Mouse (Mus musculus) kidney, embryonic 14.5 days (tissue): Measurements from ENCODE around the gene Epha6. TPM values are rescaled to one million over a fixed set of nuclear protein-coding genes. Genes with fewer than 3 reads are reported as not detected.

Source experiments
- ATAC-seq: fragments of 200-750 bp; cut with Nextera tagmentation; 2 replicates; pipeline ENCODE4 v1.8.0; 2017; ENCODE audit warnings: moderate number of reproducible peaks, mild to moderate bottlenecking, moderate TSS enrichment, moderate library complexity; ENCODE audit not compliant: low FRiP score, low TSS enrichment
- H3K27ac ChIP-seq: fragments of 300-500 bp; sonication (generic); 2 replicates; pipeline ENCODE4 v1.5.1; 2014; ENCODE audit warnings: low read depth, mild to moderate bottlenecking, low read length, moderate library complexity, mixed read lengths
- H3K27me3 ChIP-seq: fragments of 300-500 bp; sonication (generic); 2 replicates; pipeline ENCODE4 v1.6.1; 2014; ENCODE audit warnings: mild to moderate bottlenecking, low read length; ENCODE audit not compliant: control insufficient read depth, insufficient read depth
- H3K36me3 ChIP-seq: fragments of 300-500 bp; sonication (generic); 2 replicates; pipeline ENCODE4 v1.6.1; 2014; ENCODE audit warnings: low read length, mixed read lengths; ENCODE audit not compliant: control insufficient read depth, insufficient read depth
- H3K4me1 ChIP-seq: fragments of 300-500 bp; sonication (generic); 2 replicates; pipeline ENCODE4 v1.6.1; 2014; ENCODE audit warnings: low read length, mixed read lengths; ENCODE audit not compliant: control insufficient read depth, insufficient read depth
- H3K4me2 ChIP-seq: fragments of 300-500 bp; sonication (generic); replicated peaks from 2 replicates; pipeline ENCODE4 v1.6.1; 2014; ENCODE audit warnings: low read depth, mild to moderate bottlenecking, low read length
- H3K4me3 ChIP-seq: fragments of 300-500 bp; sonication (generic); 2 replicates; pipeline ENCODE4 v1.5.1; 2014; ENCODE audit warnings: mild to moderate bottlenecking, low read length
- H3K9ac ChIP-seq: fragments of 300-500 bp; sonication (generic); 2 replicates; pipeline ENCODE4 v1.6.1; 2014; ENCODE audit warnings: low read depth, mild to moderate bottlenecking, low read length, moderate library complexity
- H3K9me3 ChIP-seq: fragments of 300-500 bp; sonication (generic); 2 replicates; pipeline ENCODE4 v1.6.1; 2016; ENCODE audit warnings: low read length; ENCODE audit not compliant: control insufficient read depth
- WGBS: fragments of 180-500 bp; shearing (Covaris S2); extraction: QIAGEN DNeasy Blood & Tissue Kit; methylation state at CpG from one replicate; pipeline ENCODE4 v1.1.7; 2014; 5-methylcytosine and 5-hydroxymethylcytosine counted together
- polyA plus RNA-seq: library from polyadenylated mRNA; unstranded; fragments of >200 nt; fragmentation: Nextera tagmentation; extraction: Ambion mirVana; gene quantifications from 2 replicates; pipeline ENCODE4 v1.2.1, GENCODE M21; 2014

Epha6 gene
- polyA plus RNA-seq, 1 experiment from 2014 or later, result 0.11 TPM

DNA sequence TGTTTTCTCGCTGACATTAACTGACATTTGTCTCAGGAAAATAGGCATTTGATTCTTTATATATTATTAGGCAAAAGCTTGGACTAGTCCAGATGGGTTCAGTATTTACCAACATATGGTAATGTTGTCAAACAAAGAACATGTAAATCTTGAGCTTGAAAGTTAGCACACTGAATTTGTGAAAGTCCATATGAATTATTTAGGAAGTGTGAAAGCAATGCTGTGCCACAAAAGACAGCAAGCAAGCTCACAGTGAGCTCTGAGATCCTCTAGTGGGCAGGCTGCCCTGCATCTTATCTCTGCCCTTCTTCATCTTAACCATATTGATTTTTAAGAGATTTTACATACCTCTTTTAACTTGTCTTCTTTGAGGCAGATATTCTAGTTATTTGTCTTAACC is 510.0 kb downstream of the Epha6 start:
- H3K36me3 ChIP-seq, result no peaks in the 10 kb centered on the region
- H3K4me3 ChIP-seq, result no peak overlapping the region
- 78% methylated on average over 1 of the region's 1 CpGs for WGBS
- no peak for ATAC-seq
- no peak overlapping the region for H3K9ac ChIP-seq
- H3K27me3 ChIP-seq, result no peaks in the 10 kb centered on the region
- H3K4me1 ChIP-seq, result no peaks in the 10 kb centered on the region
- H3K4me2 ChIP-seq, result no peak overlapping the region
- H3K9me3 ChIP-seq, result no peaks in the 10 kb centered on the region
- H3K27ac ChIP-seq, result no peak overlapping the region

GRCm38 (mm10) chr16:60086976-60087375 is 518.4 kb downstream of the Epha6 start:
- Histone ChIP-seq H3K4me2 (no peak overlapping the region), H3K9me3 (no peaks in the 10 kb centered on the region), H3K36me3 (no peaks in the 10 kb centered on the region), H3K9ac (no peak overlapping the region), H3K4me1 (no peaks in the 10 kb centered on the region), H3K4me3 (no peak overlapping the region), H3K27me3 (no peaks in the 10 kb centered on the region), H3K27ac (no peak overlapping the region)
- no peak for ATAC-seq
- WGBS, result 62% methylated on average over 3 of the region's 3 CpGs

DNA sequence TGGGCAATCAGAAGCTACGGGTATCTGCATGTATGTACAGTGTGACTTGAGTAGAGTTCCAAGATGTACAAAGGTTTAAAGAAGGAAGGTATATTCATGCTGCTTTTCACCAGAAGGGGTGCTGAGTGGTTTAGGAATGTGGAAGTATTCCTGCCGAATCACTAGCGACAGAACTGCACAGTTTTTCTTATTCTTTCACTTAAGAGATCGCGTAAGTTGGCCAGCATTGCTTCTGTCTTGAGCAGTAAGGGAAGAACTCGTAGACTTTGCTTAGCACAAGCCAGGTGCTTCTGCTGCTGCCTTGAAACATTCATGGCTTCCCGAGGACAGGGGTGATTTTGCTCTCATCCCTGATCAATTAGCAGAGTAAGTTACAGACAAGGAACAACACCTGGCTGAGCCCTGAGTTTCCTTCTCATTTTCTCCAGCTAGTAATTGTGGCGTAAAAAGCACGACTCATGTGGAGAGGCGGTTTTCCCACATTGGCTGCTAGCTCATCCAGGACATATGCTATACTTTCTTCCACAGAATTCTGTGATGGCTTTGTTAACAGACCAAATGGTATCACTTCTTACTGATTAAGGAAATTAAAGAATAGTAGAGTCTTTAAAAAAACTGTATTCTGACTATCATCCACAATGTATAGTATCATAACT is 534.7 kb downstream of the Epha6 start:
- no peak for ATAC-seq

GRCm38 (mm10) chr16:60043809-60044208 is 561.5 kb downstream of the Epha6 start:
- Histone ChIP-seq H3K4me2 (no peak overlapping the region), H3K36me3 (no peaks in the 10 kb centered on the region), H3K27ac (no peak overlapping the region), H3K9me3 (no peaks in the 10 kb centered on the region), H3K4me3 (no peak overlapping the region), H3K27me3 (no peaks in the 10 kb centered on the region), H3K4me1 (no peaks in the 10 kb centered on the region), H3K9ac (no peak overlapping the region)
- WGBS, result 95% methylated on average over 1 of the region's 1 CpGs
- ATAC-seq, result no peak

More for the DNA sequence above, 534.7 kb downstream of the Epha6 start:
- Histone ChIP-seq H3K4me2 (no peak overlapping the region), H3K9me3 (no peaks in the 10 kb centered on the region), H3K36me3 (no peaks in the 10 kb centered on the region), H3K27me3 (no peaks in the 10 kb centered on the region), H3K9ac (no peak overlapping the region), H3K27ac (no peak overlapping the region), H3K4me3 (no peak overlapping the region), H3K4me1 (no peaks in the 10 kb centered on the region)
- 86% methylated on average over 10 of the region's 10 CpGs for WGBS

DNA sequence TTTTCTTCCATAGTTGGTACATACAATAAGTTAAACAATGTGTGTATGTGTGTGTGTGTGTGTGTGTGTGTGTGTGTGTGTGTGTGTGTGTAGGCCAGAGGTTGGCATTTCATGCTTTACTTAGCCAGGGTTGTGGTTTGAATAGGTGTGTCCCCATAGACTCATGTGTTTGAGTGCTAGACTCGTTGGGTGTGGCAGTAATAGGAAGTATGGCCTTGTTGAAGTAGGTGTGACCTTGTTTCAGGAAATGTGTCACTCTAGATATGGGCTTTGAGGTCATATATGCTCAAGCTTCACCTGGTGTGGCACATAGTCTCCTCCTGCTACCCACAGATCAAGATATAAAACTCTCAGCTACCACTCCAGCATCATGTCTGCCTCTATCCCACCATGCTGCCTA is 577.0 kb downstream of the Epha6 start:
- 65% methylated on average over 1 of the region's 1 CpGs for WGBS
- H3K4me1 ChIP-seq, result no peaks in the 10 kb centered on the region
- no peak overlapping the region for H3K27ac ChIP-seq
- ATAC-seq, result no peak
- no peak overlapping the region for H3K4me2 ChIP-seq
- no peak overlapping the region for H3K9ac ChIP-seq
- H3K4me3 ChIP-seq, result no peak overlapping the region
- no peaks in the 10 kb centered on the region for H3K9me3 ChIP-seq
- H3K36me3 ChIP-seq, result no peaks in the 10 kb centered on the region
- H3K27me3 ChIP-seq, result no peaks in the 10 kb centered on the region

- H3K27me3 ChIP-seq, result no peaks in the 10 kb centered on the region
- H3K27ac ChIP-seq, result no peak overlapping the region
- ATAC-seq, result no peak
- H3K4me2 ChIP-seq, result no peak overlapping the region
- no peaks in the 10 kb centered on the region for H3K4me1 ChIP-seq
- no peak overlapping the region for H3K9ac ChIP-seq
- no peak overlapping the region for H3K4me3 ChIP-seq
- H3K9me3 ChIP-seq, result no peaks in the 10 kb centered on the region
- no peaks in the 10 kb centered on the region for H3K36me3 ChIP-seq
- WGBS, result 63% methylated on average over 2 of the region's 2 CpGs
Observed at GRCm38 (mm10) chr16:60006857-60007568, 598.3 kb downstream of the Epha6 start.

GRCm38 (mm10) chr16:59969816-59970215 is 635.5 kb downstream of the Epha6 start:
- Histone ChIP-seq H3K4me2 (no peak overlapping the region), H3K4me3 (no peak overlapping the region), H3K9me3 (no peaks in the 10 kb centered on the region), H3K4me1 (no peaks in the 10 kb centered on the region), H3K27ac (no peak overlapping the region), H3K27me3 (no peaks in the 10 kb centered on the region), H3K36me3 (no peaks in the 10 kb centered on the region), H3K9ac (no peak overlapping the region)
- WGBS, result 72% methylated on average over 4 of the region's 4 CpGs
- no peak for ATAC-seq

DNA sequence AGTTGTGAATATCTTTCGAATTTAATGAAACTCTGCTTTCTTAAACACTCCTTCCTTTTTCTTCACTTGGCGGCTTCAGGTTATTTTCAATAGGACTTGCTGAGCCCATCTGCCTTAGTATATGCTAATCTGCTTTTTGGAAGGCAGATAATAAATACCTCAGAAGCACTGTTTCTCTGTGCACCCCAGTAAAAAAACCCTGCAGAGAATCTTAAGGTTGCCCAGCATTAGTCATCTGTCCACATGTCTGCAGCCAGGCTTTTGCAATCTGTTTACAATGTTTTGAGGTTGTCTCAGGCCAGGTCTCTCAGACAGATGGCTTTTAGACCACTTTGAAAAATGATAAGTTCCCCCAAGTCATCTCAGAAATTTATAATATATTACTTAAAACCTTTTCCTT is 649.6 kb downstream of the Epha6 start:
- Histone ChIP-seq H3K9me3 (no peaks in the 10 kb centered on the region), H3K36me3 (no peaks in the 10 kb centered on the region), H3K9ac (no peak overlapping the region), H3K27ac (no peak overlapping the region), H3K4me2 (no peak overlapping the region), H3K27me3 (no peaks in the 10 kb centered on the region), H3K4me3 (no peak overlapping the region), H3K4me1 (no peaks in the 10 kb centered on the region)
- ATAC-seq, result no peak
- WGBS, result 84% methylated on average over 2 of the region's 2 CpGs

- H3K4me3 ChIP-seq, result no peak overlapping the region
- no peak for ATAC-seq
- H3K27ac ChIP-seq, result no peak overlapping the region
- no peaks in the 10 kb centered on the region for H3K9me3 ChIP-seq
- H3K9ac ChIP-seq, result no peak overlapping the region
- WGBS, result 89% methylated on average over 4 of the region's 4 CpGs
- no peaks in the 10 kb centered on the region for H3K36me3 ChIP-seq
- H3K4me2 ChIP-seq, result no peak overlapping the region
- H3K27me3 ChIP-seq, result no peaks in the 10 kb centered on the region
- no peaks in the 10 kb centered on the region for H3K4me1 ChIP-seq
Observed at GRCm38 (mm10) chr16:59923696-59924095, 681.6 kb downstream of the Epha6 start.
